ENCODE assay signal across 13 mouse cellular contexts in the genomic region with DNA sequence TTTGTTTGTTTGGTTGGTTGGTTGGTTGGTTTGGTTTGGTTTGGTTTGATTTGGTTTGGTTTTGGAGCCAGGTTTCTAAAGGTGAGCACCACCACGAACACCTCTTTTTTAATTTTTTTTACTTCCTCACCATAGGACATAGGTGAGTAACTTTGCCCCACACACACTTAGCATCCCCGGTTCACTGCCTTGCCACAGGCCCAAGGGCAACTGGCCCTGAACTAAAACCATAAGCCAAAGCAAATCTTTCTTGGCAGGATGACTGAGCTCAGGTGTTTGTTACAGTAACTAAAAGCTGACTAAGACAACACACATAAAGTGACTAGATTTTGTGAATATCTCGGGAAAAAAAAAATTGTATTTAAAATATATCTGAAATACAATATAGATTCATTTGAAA.
"Had no signal": no experiment of that assay in that cellular context is flagged by ENCODE, and none has a peak within 500 bp of the region (broad histone marks: within the 10 kb centered on the region; RNA-seq: fewer than 3 reads in every experiment).

No protein-coding gene starts in this region.

- H3K9ac ChIP-seq: liver, embryonic 15.5 days; midbrain, embryonic 13.5 days; stomach, embryonic 15.5 days had no signal

- H3K4me2 ChIP-seq: liver, embryonic 11.5 days; liver, embryonic 15.5 days; midbrain, embryonic 13.5 days; stomach, embryonic 15.5 days had no signal

- H3K4me1 ChIP-seq: stomach, embryonic 15.5 days had no signal

- H3K9me3 ChIP-seq: limb, embryonic 10.5 days; liver, embryonic 15.5 days; midbrain, embryonic 13.5 days; stomach, embryonic 15.5 days had no signal

- H3K36me3 ChIP-seq: limb, embryonic 10.5 days; liver, embryonic 15.5 days; midbrain, embryonic 13.5 days; stomach, embryonic 15.5 days had no signal

- H3K27me3 ChIP-seq: stomach, embryonic 15.5 days had no signal

- DNase-seq: lung, adult 2 months; lung, postnatal 36 days; right cerebral cortex, adult 18-20 months; right cerebral cortex, postnatal 25 days; thymus, postnatal 36 days had no signal

- ATAC-seq: inflammation-experienced regulatory T-cells, adult 6 months; intestine, postnatal 0 days; midbrain, embryonic 13.5 days had no signal

- H3K27ac ChIP-seq: left cerebral cortex, adult 2 months; limb, embryonic 10.5 days; liver, embryonic 15.5 days; midbrain, embryonic 13.5 days; stomach, embryonic 15.5 days had no signal

- H3K4me3 ChIP-seq: left cerebral cortex, adult 2 months; limb, embryonic 10.5 days; liver, embryonic 15.5 days; midbrain, embryonic 13.5 days; stomach, embryonic 15.5 days had no signal
